Mouse (Mus musculus): ENCODE results near the gene Nipa1. TPM values are rescaled to one million over a fixed set of nuclear protein-coding genes. Genes with fewer than 3 reads are reported as not detected.

Gene Nipa1
- polyA plus RNA-seq, 1 experiment from 2014 or later, result 5.9 TPM

DNA sequence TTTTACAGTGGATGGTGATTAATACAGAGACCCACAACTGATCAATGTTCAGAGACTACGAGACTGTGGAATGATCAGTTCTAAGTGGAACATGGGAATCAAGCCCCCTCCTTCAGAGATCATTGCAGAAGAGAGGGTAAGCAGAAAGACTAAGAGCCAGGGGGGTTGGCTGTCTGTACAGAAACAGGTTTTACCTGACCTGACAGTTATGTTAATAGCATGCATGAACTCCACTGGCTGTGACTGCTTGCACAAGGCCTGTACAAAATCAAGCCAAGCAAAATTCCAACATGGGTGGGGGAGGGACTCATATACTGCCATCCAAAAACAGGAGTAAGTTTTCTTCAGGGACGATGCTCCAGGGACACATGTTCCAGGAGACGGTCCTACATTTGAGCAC, 28.6 kb downstream of the Nipa1 start:
- no peaks in the 10 kb centered on the region for H3K9me3 ChIP-seq (replicated peaks)
- DNase-seq (ENCODE audit: low spot score), result no peak
- H3K4me1 ChIP-seq, result no peaks in the 10 kb centered on the region
- H3K27ac ChIP-seq, result no peak overlapping the region
- 90% methylated on average over 3 of the region's 3 CpGs for WGBS
- no peak overlapping the region for H3K4me3 ChIP-seq
- H3K27me3 ChIP-seq (ENCODE audit: low read depth, poor library complexity, severe bottlenecking), result no peaks in the 10 kb centered on the region
- H3K36me3 ChIP-seq, result no peaks in the 10 kb centered on the region

DNA sequence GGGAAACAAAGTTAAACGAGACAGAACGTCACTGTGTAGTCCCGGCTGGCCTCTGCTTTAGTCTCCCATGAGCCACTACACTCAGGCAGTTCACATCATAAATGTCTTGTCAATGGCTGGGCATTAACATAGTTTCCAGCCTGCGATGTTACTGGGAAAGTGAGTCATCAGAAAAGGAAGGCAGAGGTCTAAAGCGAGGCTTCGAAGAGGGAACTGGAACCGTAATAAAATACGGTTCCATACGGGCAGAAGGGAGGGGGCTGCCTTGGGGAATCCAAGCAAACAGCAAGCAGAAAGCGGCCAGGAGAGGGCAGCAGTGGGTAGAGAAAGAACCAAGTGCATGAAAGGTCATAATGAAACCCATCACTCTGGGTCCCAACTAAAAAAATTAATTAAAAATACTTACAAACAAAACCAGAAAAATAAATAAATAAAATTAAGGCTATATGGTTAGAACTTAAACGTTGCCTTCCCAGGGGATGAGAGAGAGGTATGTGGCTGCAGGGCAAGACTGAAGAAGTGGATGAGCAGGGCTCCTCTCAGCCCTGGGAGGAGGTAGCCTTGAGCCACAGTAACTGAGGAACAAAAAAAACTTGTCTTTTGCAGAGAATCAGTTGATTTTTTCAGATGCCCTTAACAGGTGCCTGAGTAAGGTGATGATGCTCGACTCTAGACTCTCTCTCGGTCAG, 33.1 kb downstream of the Nipa1 start:
- Histone ChIP-seq H3K27me3 (ENCODE audit: low read depth, poor library complexity, severe bottlenecking) (no peaks in the 10 kb centered on the region), H3K9me3 (replicated peaks) (no peaks in the 10 kb centered on the region), H3K4me3 (no peak overlapping the region), H3K4me1 (no peaks in the 10 kb centered on the region), H3K27ac (no peak overlapping the region), H3K36me3 (no peaks in the 10 kb centered on the region)
- DNase-seq (ENCODE audit: low spot score), result peak; percentile 86
- 40% methylated on average over 13 of the region's 13 CpGs for WGBS

DNA sequence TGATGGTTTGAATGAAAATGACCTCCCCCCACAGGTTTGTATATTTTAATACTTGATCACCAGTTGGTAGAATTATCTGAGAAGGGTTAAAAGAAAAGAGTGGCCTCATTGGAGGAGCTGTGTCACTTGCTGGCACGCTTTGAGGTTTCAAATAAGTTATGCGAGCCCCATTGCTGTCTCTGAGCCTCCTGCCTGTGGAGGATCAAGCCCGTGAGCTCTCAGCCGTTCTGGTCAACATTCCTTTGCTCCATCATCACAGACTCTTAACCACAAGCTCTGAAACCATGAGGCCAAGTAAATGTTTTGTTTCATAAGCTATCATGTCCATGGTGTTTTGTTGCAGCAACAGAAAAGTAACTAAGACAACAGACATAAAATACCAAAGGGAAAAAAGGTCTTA, 35.0 kb downstream of the Nipa1 start:
- Histone ChIP-seq H3K27me3 (ENCODE audit: low read depth, poor library complexity, severe bottlenecking) (no peaks in the 10 kb centered on the region), H3K27ac (no peak overlapping the region), H3K4me3 (no peak overlapping the region), H3K36me3 (peaks cover 4% of the 10 kb centered on the region), H3K4me1 (no peaks in the 10 kb centered on the region), H3K9me3 (replicated peaks) (no peaks in the 10 kb centered on the region)
- no peak for DNase-seq (ENCODE audit: low spot score)
- WGBS, result 82% methylated on average over 4 of the region's 4 CpGs

DNA sequence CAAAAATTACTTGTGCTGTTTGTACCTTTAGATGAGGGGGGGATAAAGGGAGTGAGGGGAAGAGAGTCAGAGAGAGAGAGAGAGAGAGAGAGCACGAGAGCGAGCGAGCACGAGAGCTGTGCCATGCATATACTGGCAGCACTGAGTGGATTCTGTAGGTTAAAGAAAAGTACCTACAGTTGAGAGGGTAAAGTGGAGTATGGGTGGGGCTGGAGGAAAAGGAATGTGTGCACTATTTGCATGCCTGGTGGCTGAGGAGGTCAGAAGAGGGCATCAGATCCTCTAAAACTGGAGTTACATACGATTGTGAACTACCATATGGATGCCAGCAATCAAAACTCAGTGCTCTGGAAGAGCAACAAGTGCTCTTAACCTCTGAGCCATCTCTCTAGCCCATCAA, 36.6 kb downstream of the Nipa1 start:
- Histone ChIP-seq H3K27me3 (ENCODE audit: low read depth, poor library complexity, severe bottlenecking) (no peaks in the 10 kb centered on the region), H3K9me3 (replicated peaks) (no peaks in the 10 kb centered on the region), H3K27ac (no peak overlapping the region), H3K36me3 (peaks cover 16% of the 10 kb centered on the region), H3K4me3 (no peak overlapping the region), H3K4me1 (no peaks in the 10 kb centered on the region)
- no peak for DNase-seq (ENCODE audit: low spot score)
- WGBS, result 94% methylated on average over 5 of the region's 5 CpGs

DNA sequence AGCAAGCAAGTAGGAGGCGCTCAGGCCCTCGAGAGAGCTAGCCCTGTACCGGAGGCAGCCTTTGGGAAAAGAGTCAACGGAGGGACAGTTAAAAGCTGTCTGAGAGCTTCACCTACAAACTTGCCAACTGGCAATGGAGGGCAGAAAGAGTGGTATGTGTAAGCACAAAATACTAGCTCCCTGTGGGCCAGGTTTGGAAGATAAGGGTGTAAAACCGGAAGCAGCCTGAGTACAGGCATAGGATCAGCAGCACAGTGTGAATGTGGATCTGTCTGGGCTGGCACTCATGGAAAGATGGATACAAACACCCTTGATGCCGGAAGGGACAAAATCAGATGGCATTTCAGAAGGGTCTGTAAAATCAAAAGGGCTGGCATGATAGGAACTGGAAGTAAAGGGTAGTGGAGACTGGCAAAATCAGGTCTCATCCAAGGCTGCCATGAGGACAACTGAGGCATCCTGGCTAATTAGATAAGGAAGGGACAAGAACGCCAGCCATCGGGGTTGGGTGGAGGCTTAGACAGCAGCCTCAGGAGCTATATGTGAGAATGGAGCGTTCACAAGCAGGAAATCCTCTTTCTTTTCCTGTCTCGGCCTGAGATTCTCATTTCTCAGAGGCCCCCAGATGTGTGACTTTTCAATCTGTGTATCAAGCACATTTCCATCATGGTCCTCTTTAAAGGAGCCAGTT, 37.6 kb downstream of the Nipa1 start:
- Histone ChIP-seq H3K27ac (no peak overlapping the region), H3K27me3 (ENCODE audit: low read depth, poor library complexity, severe bottlenecking) (no peaks in the 10 kb centered on the region), H3K9me3 (replicated peaks) (no peaks in the 10 kb centered on the region), H3K4me3 (no peak overlapping the region), H3K4me1 (no peaks in the 10 kb centered on the region), H3K36me3 (peaks cover 16% of the 10 kb centered on the region)
- no peak for DNase-seq (ENCODE audit: low spot score)
- 93% methylated on average over 10 of the region's 10 CpGs for WGBS

DNA sequence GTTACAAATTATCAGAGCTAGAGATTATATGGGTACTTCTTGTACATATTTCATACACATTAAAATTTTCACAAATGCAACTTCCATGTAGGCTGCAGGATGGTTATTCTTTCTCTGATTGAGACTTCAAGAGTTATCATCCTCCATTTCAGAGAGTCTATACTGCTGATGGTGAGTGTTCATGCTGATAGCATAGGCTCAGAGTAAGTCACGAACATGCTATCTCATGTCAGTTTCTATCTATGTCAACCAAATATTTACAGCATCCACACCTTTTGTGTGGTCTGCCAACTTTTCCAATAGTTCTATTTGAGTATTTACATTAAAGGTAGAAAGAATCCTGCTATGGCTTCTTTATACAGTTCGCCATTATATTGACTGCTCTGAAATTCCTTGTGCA, 38.2 kb downstream of the Nipa1 start:
- no peak overlapping the region for H3K4me3 ChIP-seq
- no peaks in the 10 kb centered on the region for H3K9me3 ChIP-seq (replicated peaks)
- DNase-seq (ENCODE audit: low spot score), result no peak
- H3K27me3 ChIP-seq (ENCODE audit: low read depth, poor library complexity, severe bottlenecking), result no peaks in the 10 kb centered on the region
- WGBS, result 94% methylated on average over 2 of the region's 2 CpGs
- no peaks in the 10 kb centered on the region for H3K4me1 ChIP-seq
- peaks cover 16% of the 10 kb centered on the region for H3K36me3 ChIP-seq
- no peak overlapping the region for H3K27ac ChIP-seq

DNA sequence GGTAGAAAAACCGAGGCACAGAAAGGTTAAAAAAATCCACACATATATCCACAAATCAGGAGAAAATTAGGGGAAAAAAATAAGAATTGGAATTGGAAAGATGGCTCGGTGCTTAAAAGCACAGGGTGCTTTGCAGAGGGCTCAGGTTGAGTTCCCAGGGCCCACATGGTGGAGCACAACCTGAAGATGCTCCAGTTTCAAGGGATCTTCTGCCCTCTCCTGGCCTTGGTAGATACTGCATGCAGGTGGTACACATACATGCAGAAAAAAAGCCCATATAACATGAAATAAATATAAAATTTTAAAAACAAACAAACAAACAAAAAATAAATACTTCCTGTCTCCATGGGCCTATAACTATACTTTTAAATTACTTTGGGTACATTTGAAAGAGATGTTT, 45.3 kb downstream of the Nipa1 start:
- no peak for DNase-seq (ENCODE audit: low spot score)
- Histone ChIP-seq H3K27ac (no peak overlapping the region), H3K36me3 (peaks cover 11% of the 10 kb centered on the region), H3K9me3 (replicated peaks) (no peaks in the 10 kb centered on the region), H3K4me1 (no peaks in the 10 kb centered on the region), H3K4me3 (no peak overlapping the region), H3K27me3 (ENCODE audit: low read depth, poor library complexity, severe bottlenecking) (no peaks in the 10 kb centered on the region)
- WGBS, result 94% methylated on average over 2 of the region's 2 CpGs

DNA sequence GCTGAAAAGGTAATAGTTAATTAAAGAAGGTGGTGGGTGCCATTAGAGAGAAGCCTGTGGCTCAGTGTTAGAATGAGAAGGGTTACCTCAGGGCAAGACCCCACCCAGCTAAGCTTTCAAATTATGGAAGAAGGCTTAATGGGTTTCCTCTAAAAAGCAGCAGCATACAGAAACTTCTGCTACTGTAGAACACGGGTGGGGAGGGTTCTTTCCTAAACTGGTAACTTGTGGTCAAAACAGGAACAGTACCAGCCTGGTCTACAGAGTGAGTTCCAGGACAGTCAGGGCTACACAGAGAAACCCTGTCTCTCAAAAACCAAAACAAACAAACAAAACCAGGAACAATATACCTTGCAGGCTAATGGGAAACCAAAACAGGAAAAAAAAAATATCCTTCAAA, 50.3 kb downstream of the Nipa1 start:
- Histone ChIP-seq H3K4me3 (no peak overlapping the region), H3K4me1 (peaks cover 9% of the 10 kb centered on the region), H3K36me3 (0 out of 2 replicates have a peak, but pooled peaks cover 3% of the 10 kb centered on the region), H3K27ac (no peak overlapping the region), H3K9me3 (replicated peaks) (no peaks in the 10 kb centered on the region), H3K27me3 (ENCODE audit: low read depth, poor library complexity, severe bottlenecking) (no peaks in the 10 kb centered on the region)
- no peak for DNase-seq (ENCODE audit: low spot score)
- 68% methylated on average over 1 of the region's 1 CpGs for WGBS

DNA sequence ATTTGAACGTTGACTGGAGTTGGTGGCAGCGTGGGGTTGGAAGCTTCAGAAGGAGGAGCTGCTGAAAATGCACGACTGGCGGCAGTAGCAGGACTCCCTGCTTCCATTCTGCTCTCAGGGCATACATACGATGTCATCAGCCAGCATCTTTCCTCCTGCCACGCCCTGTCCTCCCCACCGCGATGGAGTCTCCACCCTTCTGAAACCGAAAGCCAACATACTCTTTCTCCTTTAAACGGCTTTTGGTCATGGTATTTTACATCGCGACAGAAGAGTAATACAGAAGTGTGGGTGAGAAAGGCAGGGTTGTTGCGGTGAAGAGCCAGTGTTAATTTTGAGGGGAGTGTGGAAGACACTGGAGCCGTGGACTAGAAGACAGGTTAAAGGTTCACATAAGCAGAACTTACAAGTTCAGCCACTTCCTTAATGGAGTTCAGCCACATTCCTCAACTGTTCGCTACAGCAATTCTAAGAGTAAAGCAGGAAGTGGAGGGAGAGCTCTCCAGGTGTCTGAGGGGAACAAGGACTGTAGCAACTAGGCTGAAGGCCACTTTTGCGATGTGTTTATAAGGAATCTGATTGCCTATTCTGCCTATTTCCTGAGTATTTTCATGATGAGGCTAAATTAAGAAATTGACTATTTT, 51.4 kb downstream of the Nipa1 start:
- no peaks in the 10 kb centered on the region for H3K9me3 ChIP-seq (replicated peaks)
- WGBS, result 45% methylated on average over 16 of the region's 16 CpGs
- no peaks in the 10 kb centered on the region for H3K36me3 ChIP-seq
- peak overlapping the region; percentile 24 for H3K4me3 ChIP-seq
- no peak for DNase-seq (ENCODE audit: low spot score)
- H3K27ac ChIP-seq, result no peak overlapping the region
- H3K4me1 ChIP-seq, result peaks cover 9% of the 10 kb centered on the region
- H3K27me3 ChIP-seq (ENCODE audit: low read depth, poor library complexity, severe bottlenecking), result no peaks in the 10 kb centered on the region

DNA sequence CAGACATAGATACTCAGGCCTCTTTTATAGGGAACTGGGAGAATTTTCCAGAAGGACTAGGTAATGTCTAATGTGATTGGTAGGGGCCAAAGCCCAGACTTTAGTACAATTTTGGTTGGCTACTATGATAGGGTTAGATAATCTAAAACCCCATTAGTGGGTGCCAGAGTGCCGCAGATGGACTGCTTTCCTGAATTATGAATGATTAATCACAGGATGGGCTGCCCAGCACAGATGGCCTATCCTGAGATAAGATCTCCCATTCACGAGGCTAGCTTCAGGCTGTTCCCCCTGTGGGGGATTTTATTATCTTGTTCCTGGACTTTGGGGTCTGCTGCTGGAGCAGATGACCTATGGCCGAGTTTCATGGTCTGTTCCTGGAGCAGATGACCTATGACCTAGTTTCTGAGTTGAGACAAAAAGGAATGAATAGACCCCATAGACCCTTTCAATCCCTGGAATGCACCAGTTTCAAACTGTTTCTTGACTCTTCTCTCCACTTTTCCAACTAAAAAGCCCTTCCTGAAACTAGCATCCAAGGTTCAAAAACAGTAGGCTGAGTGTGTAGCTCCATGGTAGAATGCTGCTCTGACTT, 52.8 kb downstream of the Nipa1 start:
- no peaks in the 10 kb centered on the region for H3K9me3 ChIP-seq (replicated peaks)
- no peaks in the 10 kb centered on the region for H3K36me3 ChIP-seq
- H3K4me3 ChIP-seq, result no peak overlapping the region
- no peaks in the 10 kb centered on the region for H3K27me3 ChIP-seq (ENCODE audit: low read depth, poor library complexity, severe bottlenecking)
- peaks cover 9% of the 10 kb centered on the region for H3K4me1 ChIP-seq
- DNase-seq (ENCODE audit: low spot score), result no peak
- no peak overlapping the region for H3K27ac ChIP-seq
- WGBS, result 44% methylated on average over 3 of the region's 3 CpGs

DNA sequence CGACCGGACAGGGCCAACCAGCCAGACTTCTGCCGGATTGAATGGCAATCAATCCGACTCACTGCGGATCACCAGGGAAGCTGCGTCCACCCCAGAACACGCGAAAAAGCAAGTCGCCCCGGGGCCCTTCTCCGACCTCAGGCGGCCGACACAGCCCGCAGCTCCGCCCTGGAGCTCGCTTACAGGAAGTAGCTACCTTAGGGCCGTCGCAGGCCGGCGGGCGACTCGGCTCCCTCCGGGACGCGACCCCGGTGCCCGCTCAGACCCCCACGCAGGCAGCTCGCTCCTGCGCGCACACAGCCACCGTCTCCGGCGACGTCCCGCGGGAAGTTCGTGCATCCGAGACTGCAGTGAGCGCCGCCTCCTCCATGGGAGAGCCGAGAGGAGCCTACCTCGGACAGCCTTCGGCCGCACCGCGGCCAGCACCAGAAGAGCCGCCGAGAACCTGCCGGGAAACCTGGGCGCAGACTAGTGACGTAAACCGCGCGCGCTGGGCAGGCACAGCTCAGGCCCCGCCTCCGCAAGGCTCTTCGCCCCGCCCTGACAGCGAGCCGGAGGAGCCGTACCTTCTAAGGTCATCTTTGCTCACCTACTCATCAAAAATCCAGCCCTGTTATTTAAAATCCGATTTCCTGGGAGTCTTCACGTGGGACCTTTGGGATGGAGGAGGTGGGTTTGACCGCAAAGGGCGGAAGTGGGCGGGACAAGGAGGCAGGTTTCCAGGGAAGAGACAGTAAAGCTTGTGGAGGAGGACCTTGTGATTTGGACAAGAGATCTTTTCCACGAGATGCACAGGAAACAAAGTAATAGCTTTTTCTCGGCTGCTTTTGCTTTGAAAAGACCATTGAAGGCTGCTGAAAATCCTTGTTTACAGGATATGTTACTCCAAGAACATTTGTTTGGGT, 57.5 kb downstream of the Nipa1 start, which contains the start of gene Nipa2:
Nipa2 (minus strand) TSS at position 473 of the 905 bp plus-strand sequence.
- Histone ChIP-seq H3K9me3 (replicated peaks) (no peaks in the 10 kb centered on the region), H3K36me3 (peaks cover 28% of the 10 kb centered on the region), H3K4me1 (peaks cover 10% of the 10 kb centered on the region; the same call in 1 of the 2 replicates), H3K27ac (peak within 1 kb of the TSS; percentile 95), H3K4me3 (peak within 1 kb of the TSS; percentile 95), H3K27me3 (ENCODE audit: low read depth, poor library complexity, severe bottlenecking) (no peaks in the 10 kb centered on the region)
- under 1% methylated on average over 70 of the region's 70 CpGs for WGBS
- peak; percentile 96 for DNase-seq (ENCODE audit: low spot score)

DNA sequence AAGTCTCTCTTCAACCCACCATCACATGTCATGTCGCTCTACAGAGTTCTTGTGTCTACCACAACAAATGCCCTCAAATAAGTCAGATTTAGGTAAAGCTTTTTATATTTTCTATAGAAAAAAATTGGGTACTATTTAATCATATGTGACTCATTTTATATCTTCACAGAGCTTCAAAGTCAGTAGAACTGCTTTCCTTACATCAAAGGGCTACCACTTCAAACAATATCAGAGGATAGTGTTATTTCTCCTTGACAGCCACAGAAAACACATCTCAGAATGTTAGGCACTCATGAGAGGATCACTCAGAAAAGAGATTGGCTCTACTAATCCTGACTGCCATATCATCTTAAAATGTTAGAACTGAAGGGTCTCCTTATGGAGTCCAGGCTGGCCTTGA, 59.2 kb downstream of the Nipa1 start:
- no peaks in the 10 kb centered on the region for H3K9me3 ChIP-seq (replicated peaks)
- H3K4me1 ChIP-seq, result peaks cover 7% of the 10 kb centered on the region; the same call in 1 of the 2 replicates
- no peak overlapping the region for H3K4me3 ChIP-seq
- WGBS, result 95% methylated on average over 1 of the region's 1 CpGs
- H3K27me3 ChIP-seq (ENCODE audit: low read depth, poor library complexity, severe bottlenecking), result no peaks in the 10 kb centered on the region
- H3K27ac ChIP-seq, result no peak overlapping the region
- DNase-seq (ENCODE audit: low spot score), result no peak
- peaks cover 44% of the 10 kb centered on the region for H3K36me3 ChIP-seq
